Mouse (Mus musculus) frontal cortex, adult 2 months (tissue): ENCODE data around the gene Zfp46. TPM values are rescaled to one million over a fixed set of nuclear protein-coding genes. Genes with fewer than 3 reads are reported as not detected.
A peak's percentile ranks its signal among the peaks of the same experiment; 100 is the strongest.

Experiments used
- DNase-seq, 2 experiments: peaks; one replicate each; pipeline ENCODE4 v3.0.0; 2022; ENCODE audit warnings: low spot score in 1 of 2; ENCODE audit errors: extremely low spot score in 1 of 2
- polyA plus RNA-seq: library from polyadenylated mRNA; depleted of rRNA; stranded (reverse); fragments of >200 nt; gene quantifications from 2 replicates; pipeline ENCODE4 v1.2.3, GENCODE M21; 2012

Gene Zfp46
- polyA plus RNA-seq, 1 experiment: 68.6 TPM

GRCm38 (mm10) chr4:136263555-136263954 lies 20.9 kb upstream of the Zfp46 start:
- no peak for DNase-seq

GRCm38 (mm10) chr4:136266716-136267343 lies 17.7 kb upstream of the Zfp46 start:
- DNase-seq: no peak

- no peak for DNase-seq
These were observed 15.6 kb upstream of the Zfp46 start for GRCm38 (mm10) chr4:136268912-136269311.

- DNase-seq: no peak
These were observed 13.8 kb upstream of the Zfp46 start for GRCm38 (mm10) chr4:136270648-136271047.

- no peak for DNase-seq
These were observed 3.4 kb upstream of the Zfp46 start for GRCm38 (mm10) chr4:136281097-136281496.

GRCm38 (mm10) chr4:136281611-136282010 lies 2.9 kb upstream of the Zfp46 start:
- DNase-seq: peak; percentile 69 to 79

- DNase-seq: no peak
These were observed 1.6 kb upstream of the Zfp46 start for GRCm38 (mm10) chr4:136282621-136283480.

- peak in 1 of 2 experiments; percentile 19 for DNase-seq
These were observed 700 bp upstream of the Zfp46 start for GRCm38 (mm10) chr4:136283783-136284182.

GRCm38 (mm10) chr4:136284891-136285290 lies 408 bp downstream of the Zfp46 start:
- DNase-seq: no peak

- peak; percentile 96 for DNase-seq
These were observed 896 bp downstream of the Zfp46 start for GRCm38 (mm10) chr4:136285348-136285810.

GRCm38 (mm10) chr4:136285811-136286371 lies 1.4 kb downstream of the Zfp46 start:
- peak; percentile 95 to 99 for DNase-seq

GRCm38 (mm10) chr4:136289918-136290780 lies 5.7 kb downstream of the Zfp46 start:
- DNase-seq: no peak

- DNase-seq: no peak
These were observed 6.5 kb downstream of the Zfp46 start for GRCm38 (mm10) chr4:136290781-136291595.

- no peak for DNase-seq
These were observed 7.2 kb downstream of the Zfp46 start for GRCm38 (mm10) chr4:136291692-136292091.

GRCm38 (mm10) chr4:136295941-136296340 lies 11.5 kb downstream of the Zfp46 start:
- DNase-seq: no peak

GRCm38 (mm10) chr4:136302462-136302861 lies 18.0 kb downstream of the Zfp46 start:
- DNase-seq: no peak

- DNase-seq: no peak
These were observed 19.7 kb downstream of the Zfp46 start for GRCm38 (mm10) chr4:136304181-136304580.

- DNase-seq: no peak
These were observed 23.9 kb downstream of the Zfp46 start for GRCm38 (mm10) chr4:136308355-136308754.

- peak in 1 of 2 experiments; percentile 15 for DNase-seq
These were observed 25.3 kb downstream of the Zfp46 start for GRCm38 (mm10) chr4:136309780-136310179.
